Mouse (Mus musculus) heart, embryonic 15.5 days (tissue): ENCODE measurements around the gene Gm26938. TPM values are rescaled to one million over a fixed set of nuclear protein-coding genes. Genes with fewer than 3 reads are reported as not detected.

Experiments
- microRNA-seq: library from miRNA; unstranded; fragments of <30 nt; microRNA quantifications from one replicate; pipeline ENCODE4, GENCODE M21; 2016
- polyA plus RNA-seq: library from polyadenylated mRNA; unstranded; fragments of >200 nt; fragmentation: Nextera tagmentation; extraction: Ambion mirVana; gene quantifications from 2 replicates; pipeline ENCODE4 v1.2.1, GENCODE M21; 2015

Gene Gm26938
- polyA plus RNA-seq, 1 experiment from 2014 or later, result not detected

Small RNA genes lying within 50 kb of the gene (microRNA-seq; reads per million reads assigned to microRNA genes)
- gene Mir7037, result not detected

Other genes starting within 250 kb of the Gm26938 start
- gene Micall2, start 90.1 kb downstream of the Gm26938 start, polyA plus RNA-seq, result 1.3 and 2.4 TPM in 2 replicates
- gene Ints1, start 50.7 kb downstream of the Gm26938 start, polyA plus RNA-seq, result 12.6 and 20.6 TPM in 2 replicates
- 19.1 and 23.0 TPM in 2 replicates for gene Mafk, start 34.9 kb downstream of the Gm26938 start, polyA plus RNA-seq
- gene Tmem184a, start 6.5 kb downstream of the Gm26938 start, polyA plus RNA-seq, result 0.18 and 1.9 TPM in 2 replicates
- gene Psmg3, start 478 bp upstream of the Gm26938 start, polyA plus RNA-seq, result 33.2 and 39.2 TPM in 2 replicates
- gene Elfn1, start 81.5 kb upstream of the Gm26938 start, polyA plus RNA-seq, result 0.10 and 0.65 TPM in 2 replicates